22 mouse cellular contexts compared by ENCODE assay signal in the genomic region with DNA sequence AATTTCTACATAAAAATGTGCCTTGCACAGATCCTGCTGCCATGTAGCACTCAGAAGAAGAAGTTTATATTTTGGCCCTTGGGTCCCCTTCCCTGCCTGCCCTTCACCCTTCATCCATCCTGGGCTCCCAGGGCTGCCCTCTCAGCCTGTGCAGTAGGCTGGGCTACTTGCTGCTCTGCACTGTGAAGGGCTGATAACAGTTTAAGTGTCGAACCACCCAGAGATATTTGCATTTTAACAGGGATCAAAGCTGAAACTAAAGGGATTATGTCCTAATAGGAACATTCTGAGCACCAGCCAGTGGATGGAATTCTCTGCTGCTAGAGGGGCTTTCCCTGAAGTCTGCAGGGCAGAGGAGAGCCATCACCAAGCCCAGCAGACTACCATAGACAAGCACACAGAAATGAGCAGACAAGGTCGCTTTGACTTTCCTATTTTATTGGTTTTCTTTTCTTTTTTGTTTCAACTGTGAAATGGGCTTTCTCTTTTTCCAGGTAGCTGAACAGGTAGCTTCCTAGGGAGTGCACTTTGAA. TPM values are rescaled to one million over a fixed set of nuclear protein-coding genes. Genes with fewer than 3 reads are reported as not detected.
"Had no signal": no experiment of that assay in that cellular context is flagged by ENCODE, and none has a peak within 500 bp of the region (broad histone marks: within the 10 kb centered on the region; RNA-seq: fewer than 3 reads in every experiment).

No protein-coding gene starts in this region.

- H3K27ac ChIP-seq: left cerebral cortex, adult 2 months; limb, embryonic 15.5 days; liver, embryonic 12.5 days; lung, embryonic 15.5 days; macrophage; neural tube, embryonic 12.5 days; stomach, embryonic 15.5 days had no signal

- H3K27me3 ChIP-seq: limb, embryonic 15.5 days; liver, embryonic 12.5 days; lung, embryonic 15.5 days; neural tube, embryonic 12.5 days; stomach, embryonic 15.5 days had no signal

- H3K9me3 ChIP-seq: limb, embryonic 15.5 days; liver, embryonic 12.5 days; lung, embryonic 15.5 days; megakaryocyte, embryonic 14.5 days; neural tube, embryonic 12.5 days; stomach, embryonic 15.5 days had no signal

- H3K4me3 ChIP-seq: left cerebral cortex, adult 2 months; limb, embryonic 15.5 days; liver, embryonic 12.5 days; lung, embryonic 15.5 days; megakaryocyte, embryonic 14.5 days; neural tube, embryonic 12.5 days; stomach, embryonic 15.5 days had no signal

- H3K4me2 ChIP-seq: limb, embryonic 15.5 days; liver, embryonic 12.5 days; lung, embryonic 15.5 days; neural tube, embryonic 12.5 days; stomach, embryonic 15.5 days had no signal

- DNase-seq: kidney, adult 8-10 months; kidney, postnatal 25 days; lung, postnatal 14 days; right cerebral cortex, postnatal 4 days; thymus, adult 2 months; thymus, postnatal 25 days had no signal

- ATAC-seq: liver, embryonic 12.5 days had no signal

- H3K9ac ChIP-seq: limb, embryonic 15.5 days; liver, embryonic 12.5 days; lung, embryonic 15.5 days; neural tube, embryonic 12.5 days; stomach, embryonic 15.5 days had no signal

- H3K4me1 ChIP-seq: limb, embryonic 15.5 days; liver, embryonic 12.5 days; lung, embryonic 15.5 days; megakaryocyte, embryonic 14.5 days had no signal

- H3K36me3 ChIP-seq: limb, embryonic 15.5 days; liver, embryonic 12.5 days; lung, embryonic 15.5 days; neural tube, embryonic 12.5 days; stomach, embryonic 15.5 days had no signal

RNA-seq across cellular contexts. Expression of gene A830031A19Rik, which starts 58.1 kb away (rescaled TPM):
- total RNA-seq: monocyte, adult 5-6 weeks; neutrophil, adult 5-6 weeks had no signal
- polyA plus RNA-seq: kidney, embryonic 16.5 days; limb, embryonic 11.5 days; liver, embryonic 12.5 days; liver, embryonic 16.5 days; lung, embryonic 15.5 days; macrophage; neural tube, embryonic 12.5 days; spleen, adult 2 months; stomach, embryonic 15.5 days; testis, adult 2 months; thymus, adult 2 months; urinary bladder, adult 2 months had no signal
